Mouse (Mus musculus) macrophage (primary cell): ENCODE results near the gene Mug1. TPM values are rescaled to one million over a fixed set of nuclear protein-coding genes. Genes with fewer than 3 reads are reported as not detected.
"Not testable (repeated sequence)": the region's sequence is repeated elsewhere in the genome, so short reads cannot be mapped to it uniquely, and the experiment has no call there.

ENCODE experiments used
- H3K27ac ChIP-seq: fragments of 350-480 bp; formaldehyde crosslinking; 2 replicates; pipeline ENCODE4 v1.9.0; 2021
- H3K36me3 ChIP-seq: fragments of 350-480 bp; formaldehyde crosslinking; 2 replicates; pipeline ENCODE4 v1.9.0; 2021; ENCODE audit errors: inconsistent target
- H3K4me3 ChIP-seq: fragments of 350-480 bp; formaldehyde crosslinking; 2 replicates; pipeline ENCODE4 v1.9.0; 2021; ENCODE audit errors: inconsistent target
- H3K79me2 ChIP-seq: fragments of 350-480 bp; formaldehyde crosslinking; 2 replicates; pipeline ENCODE4 v1.9.0; 2021; ENCODE audit errors: inconsistent target
- WGBS: methylation state at CpG from one replicate; pipeline ENCODE4 v1.1.7; 2026; ENCODE audit warnings: inconsistent platforms; ENCODE audit not compliant: missing documents; 5-methylcytosine and 5-hydroxymethylcytosine counted together
- polyA plus RNA-seq: library from polyadenylated mRNA; stranded (reverse); fragments of 250-400 nt; gene quantifications from 3 replicates; pipeline ENCODE4 v1.2.4, GENCODE M21; 2018; ENCODE audit warnings: inconsistent platforms
- total RNA-seq, 78 experiments: library from RNA; depleted of rRNA; stranded (reverse); fragments of 250-400 nt; gene quantifications; 1 replicate in 9 of 78; 2 replicates in 24 of 78; 3 replicates in 43 of 78; 4 replicates in 2 of 78; pipeline ENCODE4 v1.2.4; 2018; ENCODE audit warnings: inconsistent platforms in 56 of 78

The Mug1 gene
- not detected for total RNA-seq (2018; cell fraction: chromatin; rRNA removed)
- total RNA-seq (2018; cell fraction: cytosol; rRNA removed), result not detected
- total RNA-seq (2018; cell fraction: nucleus; rRNA removed), result not detected
- polyA plus RNA-seq, result not detected in 3 replicates

DNA sequence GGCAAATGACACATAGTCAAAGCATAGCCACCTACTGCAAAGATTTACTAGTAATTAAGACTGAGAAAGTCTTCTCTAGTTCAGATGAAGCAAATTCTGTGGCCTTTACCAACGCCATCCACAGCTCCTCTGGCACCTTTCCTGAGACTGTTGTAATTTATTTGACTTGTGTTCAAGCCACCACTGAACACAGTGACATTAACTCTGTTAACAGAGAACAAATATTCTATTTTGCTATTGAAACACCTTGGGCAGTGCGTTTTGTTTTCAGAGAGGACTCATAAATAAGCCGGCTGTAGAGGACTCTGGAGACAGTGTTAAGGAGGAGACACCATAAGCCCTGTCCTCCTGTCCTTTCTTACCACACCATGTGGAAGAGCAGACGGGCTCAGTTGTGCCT, at the start of gene Mug1:
Gene Mug1 (plus strand): TSS at position 271 of the 400 bp plus-strand sequence.
- not testable (repeated sequence) for H3K4me3 ChIP-seq, H3K27ac ChIP-seq, H3K79me2 ChIP-seq, H3K36me3 ChIP-seq
- 90% methylated on average over 4 of the region's 4 CpGs for WGBS

GRCm38 (mm10) chr6:121828034-121828433, 10.3 kb upstream of the Mug1 start:
- WGBS, result 81% methylated on average over 4 of the region's 4 CpGs
- no peak overlapping the region for H3K27ac ChIP-seq
- H3K79me2 ChIP-seq, result no peaks in the 10 kb centered on the region
- no peaks in the 10 kb centered on the region for H3K36me3 ChIP-seq
- H3K4me3 ChIP-seq, result no peak overlapping the region

- WGBS, result 91% methylated on average over 1 of the region's 1 CpGs
- no peak overlapping the region for H3K27ac ChIP-seq
- no peak overlapping the region for H3K4me3 ChIP-seq
- no peaks in the 10 kb centered on the region for H3K79me2 ChIP-seq
- no peaks in the 10 kb centered on the region for H3K36me3 ChIP-seq
These were observed 2.0 kb upstream of the Mug1 start for GRCm38 (mm10) chr6:121836361-121836760.

GRCm38 (mm10) chr6:121848378-121848777, 10.0 kb downstream of the Mug1 start:
- Histone ChIP-seq H3K79me2 (no peaks in the 10 kb centered on the region), H3K4me3 (no peak overlapping the region), H3K27ac (no peak overlapping the region), H3K36me3 (no peaks in the 10 kb centered on the region)
- WGBS, result 6% methylated on average over 1 of the region's 1 CpGs

Other genes starting within 250 kb of the Mug1 start
- gene A2m, start 203.2 kb upstream of the Mug1 start, polyA plus RNA-seq, result not detected in 3 replicates
- not detected in 3 replicates for gene Gm7298, start 105.6 kb upstream of the Mug1 start, polyA plus RNA-seq
- not detected in 3 replicates for gene Mug2, start 168.2 kb downstream of the Mug1 start, polyA plus RNA-seq